Mouse (Mus musculus): ENCODE results near the gene Asb16. TPM values are rescaled to one million over a fixed set of nuclear protein-coding genes. Genes with fewer than 3 reads are reported as not detected.
"Not testable (repeated sequence)": the region's sequence is repeated elsewhere in the genome, so short reads cannot be mapped to it uniquely, and the experiment has no call there.

Gene Asb16
- total RNA-seq, 1 experiment from 2014 or later, result 0.36 TPM

DNA sequence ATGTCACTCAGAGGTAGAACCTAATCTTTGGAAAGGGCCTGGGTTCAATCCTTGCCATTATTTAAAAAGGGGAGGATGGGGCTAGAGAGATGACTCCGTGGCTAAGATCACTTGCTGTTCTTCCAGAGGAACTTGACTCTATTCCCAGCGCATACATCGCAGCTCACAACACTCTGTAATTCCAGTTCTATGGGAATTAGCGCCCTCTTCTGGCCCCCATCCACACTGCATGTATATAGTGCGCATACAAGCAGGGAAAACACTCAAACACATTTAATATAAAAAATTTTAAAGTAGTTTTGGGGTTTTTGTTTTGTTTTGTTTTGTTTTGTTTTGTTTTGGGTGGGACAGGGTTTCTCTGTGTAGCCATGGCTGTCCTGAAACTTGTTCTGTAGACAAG is 26.7 kb upstream of the Asb16 start:
- DNase-seq, result no peak

DNA sequence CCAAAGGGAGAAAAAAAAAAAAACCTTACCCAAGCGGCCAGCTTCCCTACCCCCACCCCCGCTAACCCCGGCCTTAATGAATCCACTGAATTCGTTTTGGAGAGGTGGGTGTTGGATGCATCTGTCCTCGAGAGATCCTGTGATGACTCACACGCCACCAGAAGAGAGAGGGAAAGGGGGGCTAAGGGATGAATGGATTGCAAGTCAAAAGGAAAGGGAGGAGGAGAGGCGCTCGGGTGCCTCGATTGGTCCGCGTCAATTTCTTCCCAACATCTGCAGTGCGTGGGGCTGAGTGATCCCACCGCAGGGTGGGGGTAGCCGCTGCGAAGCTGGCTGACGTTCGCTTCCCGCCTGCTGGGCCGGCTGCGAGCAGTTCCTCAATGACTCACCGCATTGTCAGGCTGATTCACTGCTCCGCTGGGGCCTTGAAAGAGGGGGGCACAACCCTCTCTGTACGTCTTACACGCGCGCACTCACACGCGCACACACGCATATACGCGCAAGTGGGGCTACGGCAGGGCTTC is 23.6 kb upstream of the Asb16 start:
- DNase-seq, result peak; percentile 75

DNA sequence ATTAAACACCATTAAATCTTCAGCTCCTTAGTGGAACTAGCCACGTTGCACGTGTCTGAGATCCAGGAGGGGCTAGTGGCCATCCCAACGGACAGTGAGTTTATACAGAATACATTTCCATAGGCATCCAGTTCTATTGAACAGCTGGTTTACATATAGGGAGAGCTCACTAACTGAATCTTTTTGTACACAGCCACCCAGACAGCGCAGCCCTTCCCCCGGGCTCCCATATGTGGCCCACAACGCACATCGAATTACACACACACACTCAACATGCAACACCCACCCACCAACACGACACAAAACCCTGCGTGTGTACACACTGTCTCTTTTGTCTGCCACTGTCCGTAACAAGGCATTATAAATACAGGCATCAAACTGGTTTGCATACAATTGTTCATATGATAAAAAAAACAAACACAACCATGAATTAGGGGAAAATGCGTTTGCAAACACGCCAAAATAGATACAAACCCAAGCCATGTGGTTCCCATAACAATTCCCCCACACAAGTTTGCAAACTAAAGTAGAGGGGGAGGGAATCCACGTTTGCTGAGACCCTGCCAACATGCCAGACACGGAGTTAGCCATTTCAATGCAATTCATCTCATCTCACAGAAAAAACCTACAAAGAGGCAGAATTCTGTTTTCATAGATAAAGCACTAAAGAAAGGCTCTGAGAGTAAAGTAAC is 22.8 kb upstream of the Asb16 start:
- no peak for DNase-seq

DNA sequence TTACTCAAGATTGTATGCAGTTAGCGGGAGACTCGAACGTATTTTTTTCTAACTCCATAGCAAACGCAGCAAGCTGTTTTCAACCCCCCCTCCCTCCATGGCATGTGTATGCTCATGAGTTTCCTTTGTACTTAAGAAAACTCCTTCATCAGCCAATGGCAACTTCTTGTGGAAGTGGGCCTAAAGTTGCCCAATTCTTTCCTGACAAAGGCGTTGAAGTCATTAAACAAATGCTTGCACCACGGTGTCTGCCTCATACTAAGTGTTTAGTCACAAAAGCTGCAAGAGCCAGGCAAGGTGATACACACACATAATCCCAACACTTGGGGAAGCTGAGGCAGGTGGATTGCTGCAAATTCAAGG is 22.3 kb upstream of the Asb16 start:
- no peak for DNase-seq

DNA sequence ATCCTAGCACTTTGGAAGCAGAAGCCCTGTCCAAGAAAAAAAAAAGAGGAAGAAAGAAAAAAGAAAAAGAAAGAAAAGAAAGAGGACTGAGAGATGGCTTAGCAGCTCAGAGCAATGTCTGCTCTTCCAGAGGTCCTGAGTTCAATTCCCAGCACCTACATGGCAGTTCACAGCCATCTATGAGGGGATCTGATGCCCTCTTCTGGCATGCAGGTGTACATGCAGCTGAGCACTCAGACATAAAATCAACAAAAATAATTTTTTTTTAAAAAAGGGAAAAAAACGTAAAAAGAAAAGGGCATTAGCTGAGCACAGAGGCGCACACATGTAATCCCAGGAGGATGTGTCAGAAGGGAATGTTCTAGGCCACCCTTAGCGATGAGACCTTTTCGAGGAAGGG is 21.7 kb upstream of the Asb16 start:
- no peak for DNase-seq

DNA sequence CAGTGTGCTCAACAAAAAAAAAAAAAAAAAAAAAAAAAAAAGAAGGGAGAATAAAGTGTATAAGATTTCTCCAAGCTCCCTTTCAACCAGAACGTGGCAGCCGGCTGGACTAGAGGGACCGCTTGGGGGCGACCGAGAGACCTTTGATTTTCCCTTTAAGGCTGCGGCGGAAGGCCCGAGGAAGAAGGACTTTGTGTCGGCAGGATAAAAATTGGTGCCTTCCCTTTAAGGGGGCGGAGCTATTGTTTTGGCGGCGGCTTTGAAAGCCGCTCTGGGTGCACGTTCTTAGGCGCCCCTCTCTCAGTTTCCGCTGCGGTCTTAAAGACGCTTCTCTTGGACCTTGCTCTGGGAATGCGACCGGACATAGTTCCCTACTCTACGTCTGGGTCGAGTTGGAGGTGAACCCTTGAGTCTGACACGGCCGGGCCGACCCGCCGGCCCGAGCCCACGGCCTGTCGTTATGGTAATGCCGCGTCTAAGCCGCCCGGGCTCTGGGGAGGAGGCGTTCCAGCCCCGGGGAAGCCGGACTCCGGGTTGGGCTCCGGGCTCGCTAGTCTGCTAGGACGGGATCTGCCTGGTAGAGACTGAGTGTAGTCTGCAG is 19.8 kb upstream of the Asb16 start, which contains the start of gene BC030867:
Gene BC030867 (plus strand): TSS at position 253 of the 601 bp plus-strand sequence.
- peak; percentile 88 for DNase-seq

DNA sequence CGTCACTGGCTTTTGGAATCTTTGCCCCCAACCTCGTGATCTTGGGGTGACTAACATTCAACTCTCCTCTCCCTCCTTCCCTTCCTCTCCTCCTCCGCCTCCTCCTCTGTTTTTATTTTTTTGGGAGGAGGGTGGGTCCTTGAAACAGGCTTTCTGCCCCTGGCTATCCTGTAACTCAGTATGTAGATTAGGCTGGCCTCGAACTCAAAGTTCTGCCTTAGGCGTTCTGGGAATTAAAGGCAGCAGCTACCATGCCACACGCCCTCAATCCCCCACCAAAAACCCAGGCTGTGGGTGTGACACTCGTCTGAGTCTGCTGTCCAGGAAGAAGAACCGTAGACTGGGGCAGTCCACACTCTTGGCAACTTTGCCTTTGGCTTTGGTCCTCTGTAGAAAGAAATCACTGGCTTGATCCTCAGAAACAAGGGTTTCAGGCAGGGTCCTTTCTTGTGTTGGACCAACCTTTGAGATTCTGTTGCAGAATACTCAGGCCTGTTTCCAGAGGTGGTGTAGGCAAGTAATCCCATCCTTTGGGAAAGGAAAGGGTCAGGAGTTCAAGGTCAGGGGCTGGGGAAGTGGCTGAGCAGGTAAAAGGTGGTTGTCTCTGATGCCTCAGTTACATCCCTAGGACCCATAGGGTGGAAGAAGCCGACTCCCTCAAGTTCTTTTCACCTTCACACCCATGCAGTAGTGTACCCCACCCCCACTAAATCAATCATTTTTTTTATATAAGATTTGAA is 19.0 kb upstream of the Asb16 start:
- no peak for DNase-seq

DNA sequence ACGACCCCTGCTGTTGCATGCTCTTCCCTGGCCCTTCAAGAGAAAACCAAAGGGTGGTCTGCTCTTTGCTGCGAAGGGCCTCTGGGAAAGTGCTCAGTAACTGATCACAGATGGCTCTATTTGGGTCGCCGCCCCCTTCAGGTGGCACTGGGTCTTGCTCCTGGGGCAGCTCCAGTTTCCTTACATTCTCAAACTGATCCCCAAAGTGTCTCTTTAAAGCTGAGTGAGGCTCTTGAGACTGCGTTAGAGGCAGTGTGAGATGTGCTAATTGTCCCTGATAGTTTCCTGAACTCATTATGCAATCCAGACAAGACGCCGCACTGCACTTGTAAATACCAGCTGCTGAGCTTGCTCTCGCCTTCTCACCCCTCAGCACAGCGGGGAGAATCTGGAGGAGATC is 11.0 kb upstream of the Asb16 start:
- no peak for DNase-seq

DNA sequence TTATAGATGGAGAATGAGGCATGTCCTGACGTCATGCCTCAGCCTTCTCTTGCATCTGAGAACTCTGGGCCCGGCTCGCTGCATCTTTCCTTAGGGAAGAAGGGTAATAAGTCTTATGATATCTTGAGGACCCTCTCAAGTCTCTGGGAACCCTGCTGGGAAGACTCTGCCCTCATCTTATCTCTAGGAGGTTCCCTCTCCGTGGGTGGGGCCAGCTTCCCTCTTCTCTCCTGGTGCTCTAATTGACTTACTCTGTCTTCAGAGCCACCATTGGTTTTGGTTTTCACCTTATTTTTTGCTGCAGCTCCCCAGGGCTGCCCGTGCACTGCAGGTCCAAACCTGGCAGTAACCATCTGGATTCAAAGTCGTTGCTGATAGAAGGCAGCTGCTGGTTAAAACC is 10.4 kb upstream of the Asb16 start:
- DNase-seq, result no peak

DNA sequence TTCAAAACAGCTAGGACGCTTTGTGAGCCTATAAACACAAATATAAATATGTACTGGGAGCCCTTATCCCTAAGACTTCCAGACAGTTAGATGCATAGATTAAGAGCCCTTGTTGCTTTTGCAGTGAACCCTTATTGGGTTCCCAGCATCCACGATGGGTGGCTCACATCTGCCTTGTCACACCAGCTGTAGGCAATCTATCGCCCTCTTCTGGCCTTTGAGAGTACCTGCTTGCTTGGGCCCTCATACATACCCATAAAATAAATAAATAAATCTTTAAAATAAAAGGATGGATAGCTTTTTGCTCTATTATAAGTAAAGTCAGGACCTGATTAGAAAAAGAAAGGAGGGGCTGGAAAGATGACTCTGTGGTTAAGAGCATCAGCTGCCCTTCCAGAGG is 10.0 kb upstream of the Asb16 start:
- no peak for DNase-seq

DNA sequence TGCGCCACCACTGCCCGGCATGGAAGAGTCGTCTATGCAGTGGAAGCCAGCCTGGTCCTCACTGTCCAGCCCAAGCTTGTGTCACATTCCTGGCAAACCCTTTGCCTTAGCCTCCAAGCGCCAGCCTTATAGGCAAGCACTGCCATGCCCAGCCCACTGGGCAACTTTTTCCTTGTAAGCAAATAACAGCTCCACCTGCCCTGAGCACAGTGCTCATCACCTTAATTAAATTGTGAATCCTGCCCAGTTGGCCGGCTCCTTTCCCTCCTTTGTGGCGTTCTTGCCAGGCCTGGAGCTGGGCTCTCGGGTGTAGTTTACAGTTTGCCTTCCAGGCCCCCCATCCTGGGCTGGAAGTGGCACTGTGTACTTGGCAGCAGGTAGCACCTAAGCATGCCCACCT is 5.3 kb upstream of the Asb16 start:
- no peak for DNase-seq

DNA sequence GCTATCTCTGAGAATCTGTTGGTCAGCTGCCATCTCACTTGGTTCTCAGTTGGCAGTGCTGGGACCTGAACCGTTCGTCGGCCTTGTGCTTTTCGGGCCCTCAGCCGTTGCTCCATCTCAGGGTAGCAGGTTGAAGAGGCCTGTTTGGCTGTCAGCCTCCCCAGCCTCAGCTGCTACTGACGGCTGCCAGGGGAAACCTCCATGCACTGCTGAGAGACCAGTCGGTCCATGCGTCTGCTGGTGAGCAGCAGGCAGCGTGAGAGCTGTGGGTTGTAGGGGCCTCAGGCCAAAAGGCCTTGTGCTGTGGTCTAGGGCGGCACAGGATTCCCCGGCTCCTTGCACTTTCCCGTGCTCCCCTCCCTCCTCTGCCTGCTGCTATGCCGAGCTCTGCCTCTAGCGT is 2.7 kb upstream of the Asb16 start:
- DNase-seq, result no peak

DNA sequence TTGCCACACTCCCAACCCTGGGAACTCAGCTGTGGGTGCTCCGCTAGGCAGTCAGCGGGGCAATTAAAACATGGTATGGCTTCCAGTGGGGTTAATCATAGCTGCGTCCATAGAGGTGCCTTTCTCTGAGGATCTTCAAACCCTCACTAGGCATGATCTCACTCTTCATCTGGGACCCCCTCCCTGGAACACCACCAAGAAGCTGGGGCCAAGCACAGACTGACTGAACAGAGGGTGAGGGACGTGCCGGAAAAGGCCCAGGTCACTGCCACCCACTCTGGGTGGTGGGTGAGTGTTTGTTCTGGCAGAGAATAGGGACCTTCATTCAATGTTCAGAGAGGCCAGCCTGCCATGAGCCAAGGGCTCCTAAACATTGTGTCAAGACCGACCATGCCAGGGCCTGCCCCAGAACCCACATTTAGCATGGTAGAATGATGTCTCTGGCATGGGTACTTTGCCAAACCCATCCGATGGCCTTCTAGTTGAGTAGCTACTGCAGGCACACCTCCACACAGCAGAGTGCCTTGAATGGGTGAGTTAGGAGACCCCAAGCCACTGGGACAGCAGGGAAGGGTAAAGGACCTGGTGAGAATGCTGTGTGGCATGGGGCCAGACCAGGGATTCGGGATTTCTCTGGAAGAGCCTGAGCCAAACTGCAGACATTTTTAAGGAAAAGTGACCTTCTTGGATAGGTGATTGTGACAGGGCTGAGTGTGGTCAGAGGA is 1.8 kb upstream of the Asb16 start:
- no peak for DNase-seq

DNA sequence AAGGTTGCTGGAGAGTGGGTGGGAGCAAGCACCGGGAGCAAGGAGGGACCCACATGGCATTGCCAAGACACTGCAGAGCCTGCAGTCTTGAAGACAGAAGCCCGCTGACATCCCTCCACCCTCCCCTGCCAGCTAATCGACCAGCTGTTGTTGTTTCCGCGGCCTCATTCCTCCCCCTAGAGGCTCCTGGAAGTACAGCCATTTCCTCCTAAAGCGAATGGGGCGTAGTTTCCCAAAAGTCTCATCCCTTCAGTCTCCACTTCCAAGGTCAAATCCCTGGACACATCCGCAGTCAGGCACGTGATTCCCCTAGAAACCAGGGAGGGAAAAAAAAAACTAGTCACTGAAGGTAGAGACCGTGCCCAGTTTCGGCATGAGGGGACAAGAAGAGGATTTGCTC is 1.1 kb upstream of the Asb16 start:
- peak; percentile 70 for DNase-seq

DNA sequence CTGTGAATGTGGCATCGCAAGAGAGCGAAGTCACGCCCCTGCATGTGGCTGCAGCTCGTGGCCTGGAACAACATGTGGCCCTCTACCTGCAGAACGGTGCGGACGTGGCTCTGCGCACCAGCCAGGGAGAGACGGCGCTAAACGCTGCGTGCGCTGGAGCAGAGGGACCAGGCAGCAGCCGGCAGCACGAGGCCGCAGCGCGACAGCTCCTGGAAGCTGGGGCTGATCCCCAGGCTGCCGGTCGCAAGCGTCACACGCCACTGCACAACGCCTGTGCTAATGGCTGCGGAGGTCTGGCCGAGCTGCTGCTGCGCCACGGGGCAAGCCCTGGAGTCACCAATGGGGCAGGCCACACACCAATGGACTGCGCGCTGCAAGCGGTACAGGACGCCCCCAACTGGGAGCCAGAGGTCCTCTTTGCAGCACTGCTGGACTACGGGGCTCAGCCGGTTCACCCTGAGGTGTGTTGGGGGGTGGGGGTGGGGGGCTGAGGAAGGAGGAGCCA is 7.9 kb downstream of the Asb16 start:
- peak; percentile 51 for DNase-seq

DNA sequence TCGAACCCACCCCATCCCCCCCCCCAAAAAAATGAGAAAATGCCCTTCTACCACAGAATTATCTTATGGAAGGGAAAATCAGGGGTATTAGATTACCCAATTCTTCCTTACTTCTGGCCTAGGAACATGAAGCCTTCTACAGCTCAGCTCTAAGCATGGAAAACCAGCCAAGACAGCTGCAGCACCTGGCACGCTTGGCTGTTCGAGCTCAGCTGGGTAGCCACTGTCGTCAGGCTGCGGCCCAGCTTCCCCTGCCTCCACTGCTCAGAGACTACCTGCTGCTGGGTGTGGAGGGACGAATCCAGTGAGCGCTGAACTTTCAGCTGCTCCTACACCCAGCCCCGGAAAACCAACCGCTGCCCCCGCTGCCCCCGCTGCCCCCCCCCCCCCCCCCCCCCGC is 9.2 kb downstream of the Asb16 start:
- no peak for DNase-seq

DNA sequence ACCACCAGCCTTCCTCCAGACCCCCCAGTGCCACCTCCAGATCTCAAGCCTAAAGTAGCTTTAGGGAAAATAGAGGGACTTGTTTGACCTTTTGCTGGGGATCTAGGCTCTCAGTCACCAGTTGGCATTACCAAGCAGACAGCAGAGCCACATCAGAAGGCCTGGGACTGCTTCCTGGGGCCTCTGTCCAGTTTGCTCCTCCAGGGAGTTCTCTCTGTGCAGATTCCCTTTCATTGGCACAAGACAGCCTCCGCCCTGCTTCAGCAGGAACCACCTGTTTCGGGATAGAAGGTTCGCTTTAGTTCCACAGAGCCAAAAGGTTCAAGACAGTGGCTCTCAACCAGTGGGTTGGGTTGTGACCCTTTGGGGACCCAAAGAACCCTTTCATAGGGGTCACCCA is 11.1 kb downstream of the Asb16 start:
- no peak for DNase-seq

DNA sequence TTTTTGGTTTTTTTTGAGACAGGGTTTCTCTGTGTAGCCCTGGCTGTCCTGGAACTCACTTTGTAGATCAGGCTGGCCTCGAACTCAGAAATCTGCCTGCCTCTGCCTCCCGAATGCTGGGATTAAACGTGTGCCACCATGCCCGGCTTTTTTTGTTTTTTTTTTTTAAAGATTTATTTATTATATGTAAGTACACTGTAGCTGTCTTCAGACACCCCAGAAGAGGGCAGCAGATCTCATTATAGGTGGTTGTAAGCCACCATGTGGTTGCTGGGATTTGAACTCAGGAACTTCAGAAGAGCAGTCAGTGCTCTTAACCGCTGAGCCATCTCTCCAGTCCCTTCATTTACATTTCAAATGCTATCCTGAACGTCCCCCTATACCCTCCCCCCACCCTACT is 11.7 kb downstream of the Asb16 start:
- DNase-seq, result not testable (repeated sequence)

DNA sequence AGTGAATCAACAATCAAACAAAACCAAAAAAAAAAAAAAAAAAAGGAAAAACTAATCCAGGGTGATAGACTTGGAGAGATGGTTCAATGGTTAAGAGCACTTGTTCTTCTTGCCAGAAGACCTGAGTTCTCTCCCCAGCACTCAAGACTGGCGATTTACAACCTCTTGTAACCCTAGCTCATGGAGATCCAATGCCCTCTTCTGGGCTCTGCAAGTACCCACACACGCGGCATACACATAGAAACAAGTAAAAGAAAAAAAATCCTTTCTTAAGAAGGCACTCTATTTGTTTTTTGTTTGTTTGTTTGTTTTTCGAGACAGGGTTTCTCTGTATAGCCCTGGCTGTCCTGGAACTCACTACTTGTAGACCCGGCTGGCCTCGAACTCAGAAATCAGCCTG is 15.4 kb downstream of the Asb16 start:
- no peak for DNase-seq

DNA sequence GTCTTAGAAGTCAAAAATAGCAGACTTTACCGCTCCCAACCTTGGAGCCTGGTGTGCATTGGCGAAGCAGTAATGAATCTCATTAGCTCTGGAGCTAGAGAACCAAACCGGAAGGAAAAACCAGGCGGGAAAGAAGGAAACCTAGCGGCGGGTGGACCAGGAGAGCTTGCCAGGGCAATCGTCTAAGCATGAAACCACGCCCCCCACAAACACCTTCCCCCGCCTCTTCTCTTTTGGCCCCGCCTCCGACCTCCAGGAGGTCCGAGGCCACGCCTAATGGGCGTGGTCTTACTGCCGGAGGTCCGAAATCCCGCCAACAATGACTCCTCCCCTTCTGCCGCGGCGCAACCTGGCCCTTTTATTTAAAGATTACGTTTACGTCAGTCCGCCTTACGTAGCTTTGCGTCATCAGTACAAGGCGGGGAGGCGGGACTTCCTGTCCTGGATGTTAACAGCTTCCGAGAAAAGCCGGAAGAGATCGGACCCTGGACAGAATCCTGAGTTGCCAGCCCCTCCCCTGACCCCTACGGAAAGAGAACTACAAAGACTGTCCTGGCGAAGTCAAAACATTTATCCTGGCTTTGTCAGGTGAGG is 16.1 kb downstream of the Asb16 start, which contains the start of gene Tmub2:
Gene Tmub2 (plus strand): TSS at position 431 of the 594 bp plus-strand sequence.
- peak; percentile 91 for DNase-seq

DNA sequence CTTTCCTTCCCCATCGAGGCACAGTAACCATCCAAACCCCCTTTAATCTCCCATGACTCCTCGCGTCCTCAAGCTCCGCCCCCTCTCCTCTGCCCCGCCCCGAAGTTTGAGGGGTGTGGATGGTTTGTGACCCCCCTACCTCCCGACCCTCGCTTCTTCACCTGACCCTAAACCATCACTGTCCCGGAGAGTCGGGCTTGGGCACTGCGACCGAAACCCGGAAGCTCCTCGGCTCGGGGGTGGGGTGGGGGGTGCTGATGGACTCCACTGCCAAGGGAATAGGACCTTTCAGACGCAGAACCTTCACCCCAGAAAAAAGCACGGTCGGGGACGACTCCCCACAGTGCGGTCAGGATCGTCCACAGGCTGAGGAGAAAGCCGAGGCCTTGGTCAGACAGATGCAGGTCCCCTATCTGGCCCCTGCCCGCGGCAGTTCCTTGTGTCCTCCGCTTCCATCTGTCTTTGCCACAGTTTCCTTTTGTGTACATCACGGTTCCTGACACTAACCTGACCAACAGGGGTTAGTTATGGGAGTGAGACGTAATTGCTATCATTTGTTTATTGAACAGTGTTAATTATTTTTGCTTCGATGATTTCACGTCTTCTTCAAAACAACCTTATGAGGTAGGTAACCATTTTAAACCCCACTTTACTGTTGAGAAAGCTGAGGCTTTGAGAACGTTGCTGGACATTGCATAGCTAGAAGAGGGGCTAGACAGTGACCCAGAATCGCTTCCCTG is 16.7 kb downstream of the Asb16 start:
- DNase-seq, result peak; percentile 63

Data from adrenal gland, postnatal 25 days (tissue).